ENCODE assay signal across 11 mouse cellular contexts in genomic region chr5:35915629-35916300, GRCm38 (mm10). TPM values are rescaled to one million over a fixed set of nuclear protein-coding genes. Genes with fewer than 3 reads are reported as not detected.
DNase-seq lines count a peak whose midpoint lies in the region; ATAC-seq and TF ChIP-seq lines count a peak whose summit lies in the region.
"Had no signal": no experiment of that assay in that cellular context is flagged by ENCODE, and none has a peak within 500 bp of the region (broad histone marks: within the 10 kb centered on the region; RNA-seq: fewer than 3 reads in every experiment).

No protein-coding gene starts in this region.

- no peak overlapping the region for H3K4me2 ChIP-seq in embryonic facial prominence, embryonic 14.5 days (ENCODE audit: low read depth, low read length)
- no peak overlapping the region for H3K4me2 ChIP-seq in midbrain, embryonic 14.5 days (ENCODE audit: low read length)
- H3K4me2 ChIP-seq: liver, embryonic 13.5 days had no signal

- peak; percentile 92 for DNase-seq in heart, adult 11 months
- DNase-seq in heart, postnatal 14 days = no peak
- DNase-seq in layer of hippocampus, adult 2 months (ENCODE audit: low spot score in 2 of 2) = no peak
- DNase-seq in layer of hippocampus, adult 8-10 months (ENCODE audit: low spot score in 2 of 2) = no peak
- DNase-seq in embryonic facial prominence, embryonic 14.5 days (ENCODE audit: low spot score) = no peak
- DNase-seq in midbrain, embryonic 14.5 days = no peak
- no peak for DNase-seq in left cerebral cortex, postnatal 14 days (ENCODE audit: low spot score in 2 of 2)
- DNase-seq in layer of hippocampus, postnatal 36 days = no peak
- DNase-seq: kidney, adult 11 months; liver, embryonic 13.5 days; thymus, adult 2 months had no signal

- H3K9ac ChIP-seq in embryonic facial prominence, embryonic 14.5 days (ENCODE audit: low read depth, low read length) = no peak overlapping the region
- H3K9ac ChIP-seq in midbrain, embryonic 14.5 days (replicated peaks; ENCODE audit: low read length) = no peak overlapping the region
- H3K9ac ChIP-seq: liver, embryonic 13.5 days had no signal

- TF ChIP-seq CTCF in layer of hippocampus, adult 2 months (conservative IDR thresholded peaks at IDR 0.05) = no peak

- ATAC-seq in embryonic facial prominence, embryonic 14.5 days (ENCODE audit: low read depth) = no peak
- ATAC-seq in midbrain, embryonic 14.5 days (ENCODE audit: low FRiP score, low TSS enrichment) = no peak

- H3K36me3 ChIP-seq in embryonic facial prominence, embryonic 14.5 days (ENCODE audit: control insufficient read depth, insufficient read depth, low read length) = peaks cover 12% of the 10 kb centered on the region
- no peaks in the 10 kb centered on the region; the same call in 1 of the 2 replicates for H3K36me3 ChIP-seq in midbrain, embryonic 14.5 days (ENCODE audit: control insufficient read depth, insufficient read depth, low read length)
- H3K36me3 ChIP-seq: liver, embryonic 13.5 days had no signal

- 52% methylated on average over 12 of the region's 12 CpGs for WGBS in embryonic facial prominence, embryonic 14.5 days
- 56% methylated on average over 12 of the region's 12 CpGs for whole genome bisulfite sequencing in midbrain, embryonic 14.5 days

- no peak overlapping the region for H3K4me3 ChIP-seq in layer of hippocampus, adult 2 months
- H3K4me3 ChIP-seq in embryonic facial prominence, embryonic 14.5 days (ENCODE audit: low read depth, low read length) = no peak overlapping the region
- H3K4me3 ChIP-seq in midbrain, embryonic 14.5 days (replicated peaks; ENCODE audit: low read depth, low read length) = no peak overlapping the region
- H3K4me3 ChIP-seq: liver, embryonic 13.5 days had no signal

- peak overlapping the region; percentile 72 for H3K27ac ChIP-seq in layer of hippocampus, adult 2 months
- H3K27ac ChIP-seq in embryonic facial prominence, embryonic 14.5 days (replicated peaks; ENCODE audit: low read depth, low read length) = peak overlapping the region; percentile 24; the same call in 1 of the 2 replicates
- peak overlapping the region; percentile 68; the same call in 1 of the 2 replicates for H3K27ac ChIP-seq in midbrain, embryonic 14.5 days (replicated peaks; ENCODE audit: low read depth, low read length)
- H3K27ac ChIP-seq: liver, embryonic 13.5 days had no signal

- no peaks in the 10 kb centered on the region for H3K9me3 ChIP-seq in embryonic facial prominence, embryonic 14.5 days (ENCODE audit: control insufficient read depth, low read length)
- H3K9me3 ChIP-seq in midbrain, embryonic 14.5 days (ENCODE audit: control insufficient read depth, low read length) = no peaks in the 10 kb centered on the region
- H3K9me3 ChIP-seq: liver, embryonic 13.5 days had no signal

- peaks cover 40% of the 10 kb centered on the region for H3K4me1 ChIP-seq in embryonic facial prominence, embryonic 14.5 days (ENCODE audit: control insufficient read depth, insufficient read depth, low read length)
- H3K4me1 ChIP-seq in midbrain, embryonic 14.5 days (ENCODE audit: control insufficient read depth, insufficient read depth, low read length) = peaks cover 52% of the 10 kb centered on the region
- H3K4me1 ChIP-seq: liver, embryonic 13.5 days had no signal

- intact Hi-C loops in heart, postnatal 14 days (cut with DNase I) = no loop called here
- intact Hi-C loops in left cerebral cortex, postnatal 14 days (cut with DNase I) = no loop called here

- no peaks in the 10 kb centered on the region for H3K27me3 ChIP-seq in embryonic facial prominence, embryonic 14.5 days (replicated peaks; ENCODE audit: control insufficient read depth, insufficient read depth, low read length)
- H3K27me3 ChIP-seq in midbrain, embryonic 14.5 days (ENCODE audit: control insufficient read depth, insufficient read depth, low read length) = no peaks in the 10 kb centered on the region
- H3K27me3 ChIP-seq: liver, embryonic 13.5 days had no signal

RNA-seq across cellular contexts. Expression of gene Afap1, which starts 22.6 kb away (rescaled TPM):
- 10 to 100 TPM; 28.3 to 28.7 TPM for total RNA-seq in heart, postnatal 14 days (2021)
- 10 to 100 TPM; 25.9 to 30.4 TPM for total RNA-seq in layer of hippocampus, adult 2 months (2021)
- 10 to 100 TPM; 26.1 to 37.1 (median 28.7) TPM for total RNA-seq in layer of hippocampus, adult 8-10 months (2022)
- 24.7 and 28.0 TPM in 2 replicates for polyA plus RNA-seq in embryonic facial prominence, embryonic 14.5 days (2014; fragmentation: Nextera tagmentation; extraction: Ambion mirVana)
- polyA plus RNA-seq in midbrain, embryonic 14.5 days (2014; fragmentation: Nextera tagmentation; extraction: Ambion mirVana) = 64.6 and 81.8 TPM in 2 replicates
- total RNA-seq in left cerebral cortex, postnatal 14 days (2021) = 10 to 100 TPM; 66.8 to 71.6 TPM
- total RNA-seq in layer of hippocampus, postnatal 36 days (2021) = 10 to 100 TPM; 29.1 to 30.0 TPM
